Mouse (Mus musculus) spleen, adult 2 months (tissue): ENCODE results near the gene Zfp213. TPM values are rescaled to one million over a fixed set of nuclear protein-coding genes. Genes with fewer than 3 reads are reported as not detected.
A peak's percentile ranks its signal among the peaks of the same experiment; 100 is the strongest.

Experiments
- DNase-seq, 2 experiments: peaks; one replicate each; pipeline versions ENCODE4 v3.0.0 to v3.0.0-alpha.2; 2012 to 2021; ENCODE audit warnings: low spot score in 2 of 2, low read depth in 1 of 2
- H3K27ac ChIP-seq: fragments of 200-500 bp; 2 replicates; pipeline ENCODE4 v1.5.1; 2012; ENCODE audit warnings: low read length, inconsistent platforms; ENCODE audit not compliant: insufficient read depth
- H3K27me3 ChIP-seq: fragments of 200-500 bp; 2 replicates; pipeline ENCODE4 v1.6.1; 2012; ENCODE audit warnings: mild to moderate bottlenecking, moderate library complexity, low read length, inconsistent platforms; ENCODE audit not compliant: control insufficient read depth, insufficient read depth
- H3K36me3 ChIP-seq: fragments of 200-500 bp; 2 replicates; pipeline ENCODE4 v1.6.1; 2012; ENCODE audit warnings: mild to moderate bottlenecking, low read length, inconsistent platforms; ENCODE audit not compliant: control insufficient read depth, insufficient read depth
- H3K4me1 ChIP-seq: fragments of 200-500 bp; 2 replicates; pipeline ENCODE4 v1.6.1; 2011; ENCODE audit warnings: inconsistent platforms; ENCODE audit not compliant: control insufficient read depth, insufficient read depth, insufficient read length
- H3K4me3 ChIP-seq: fragments of 200-500 bp; 2 replicates; pipeline ENCODE4 v1.5.1; 2011; ENCODE audit warnings: mild to moderate bottlenecking, inconsistent platforms; ENCODE audit not compliant: insufficient read depth, insufficient read length; ENCODE audit errors: extremely low read depth
- CTCF ChIP-seq: fragments of 200-500 bp; IDR thresholded peaks from 2 replicates; pipeline ENCODE4 v1.5.1; 2011; ENCODE audit warnings: mild to moderate bottlenecking, inconsistent platforms; ENCODE audit not compliant: insufficient read depth, insufficient read length, insufficient replicate concordance; ENCODE audit errors: extremely low read depth
- POLR2A ChIP-seq: fragments of 200-500 bp; IDR thresholded peaks from 2 replicates; pipeline ENCODE4 v1.6.1; 2011; ENCODE audit warnings: low read depth, low read length, inconsistent platforms
- whole genome bisulfite sequencing: fragments of 180-500 bp; shearing (Covaris S2); methylation state at CpG from one replicate; pipeline ENCODE4 v1.1.7; 2018; 5-methylcytosine and 5-hydroxymethylcytosine counted together
- polyA plus RNA-seq: library from polyadenylated mRNA; depleted of rRNA; stranded (reverse); fragments of >200 nt; gene quantifications from 2 replicates; pipeline ENCODE4 v1.2.3, GENCODE M21; 2012

The Zfp213 gene
- polyA plus RNA-seq, 1 experiment: 11.8 TPM

DNA sequence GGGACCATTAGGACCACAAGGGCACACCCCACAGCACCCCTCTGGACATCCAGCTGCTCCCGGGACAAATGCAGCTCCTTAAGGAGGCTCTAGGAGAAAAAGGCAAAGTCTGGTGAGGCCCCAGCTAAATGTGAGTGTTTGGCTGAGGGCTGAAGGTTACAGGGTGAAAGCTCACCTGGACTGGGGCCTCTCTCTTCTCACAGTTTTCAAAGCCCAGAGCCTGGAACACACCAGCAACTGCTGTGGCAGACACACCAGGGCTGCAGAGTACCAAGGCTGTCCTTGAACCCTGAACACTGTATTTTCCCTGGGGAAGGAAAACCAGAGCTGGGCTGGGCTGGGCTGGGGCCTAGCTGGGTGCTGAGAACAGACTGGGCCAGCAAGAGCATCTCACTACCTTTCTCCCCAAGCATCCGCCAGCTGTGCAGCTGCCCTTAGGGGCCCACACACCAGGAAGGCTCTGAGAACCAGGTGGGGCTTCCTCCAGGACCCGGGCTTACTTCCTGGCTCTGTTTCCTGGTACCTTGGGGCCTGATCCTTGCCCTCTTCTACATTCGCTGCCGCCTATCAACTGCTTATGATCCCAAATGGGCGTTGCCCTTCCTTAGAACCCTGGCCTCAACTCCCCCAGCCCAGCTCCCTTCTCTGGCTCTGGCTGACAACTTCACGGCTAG, 8.7 kb downstream of the Zfp213 start:
- Histone ChIP-seq H3K4me1 (no peaks in the 10 kb centered on the region; the same call in 1 of the 2 replicates), H3K4me3 (no peak overlapping the region), H3K27me3 (no peaks in the 10 kb centered on the region), H3K27ac (no peak overlapping the region), H3K36me3 (peaks cover 21% of the 10 kb centered on the region)
- no peak for TF ChIP-seq CTCF
- no peak for DNase-seq
- WGBS: 86% methylated on average over 7 of the region's 7 CpGs

DNA sequence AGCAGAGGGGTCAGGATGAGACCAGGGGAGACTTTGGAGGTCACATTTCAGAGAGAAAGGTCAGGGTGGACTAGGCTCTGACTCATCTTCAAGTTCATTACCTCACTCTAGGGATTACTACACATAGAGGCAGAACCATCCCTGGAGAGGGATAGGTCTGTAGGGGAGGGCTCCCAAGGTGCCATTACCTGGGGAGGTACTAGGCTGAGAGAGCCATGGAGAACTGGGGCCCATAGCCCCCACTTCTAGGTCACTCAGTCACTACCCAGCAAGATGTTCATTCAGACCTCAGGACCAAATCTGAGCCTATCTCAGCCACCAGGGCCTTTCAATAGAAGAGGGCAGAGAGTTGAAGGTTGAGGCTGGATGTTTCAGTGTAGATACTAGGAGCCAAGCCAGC, 9.7 kb downstream of the Zfp213 start:
- Histone ChIP-seq H3K4me1 (no peaks in the 10 kb centered on the region; the same call in 1 of the 2 replicates), H3K27me3 (no peaks in the 10 kb centered on the region), H3K4me3 (no peak overlapping the region), H3K36me3 (peaks cover 19% of the 10 kb centered on the region), H3K27ac (no peak overlapping the region)
- DNase-seq: no peak
- TF ChIP-seq POLR2A: no peak
- no peak for TF ChIP-seq CTCF

DNA sequence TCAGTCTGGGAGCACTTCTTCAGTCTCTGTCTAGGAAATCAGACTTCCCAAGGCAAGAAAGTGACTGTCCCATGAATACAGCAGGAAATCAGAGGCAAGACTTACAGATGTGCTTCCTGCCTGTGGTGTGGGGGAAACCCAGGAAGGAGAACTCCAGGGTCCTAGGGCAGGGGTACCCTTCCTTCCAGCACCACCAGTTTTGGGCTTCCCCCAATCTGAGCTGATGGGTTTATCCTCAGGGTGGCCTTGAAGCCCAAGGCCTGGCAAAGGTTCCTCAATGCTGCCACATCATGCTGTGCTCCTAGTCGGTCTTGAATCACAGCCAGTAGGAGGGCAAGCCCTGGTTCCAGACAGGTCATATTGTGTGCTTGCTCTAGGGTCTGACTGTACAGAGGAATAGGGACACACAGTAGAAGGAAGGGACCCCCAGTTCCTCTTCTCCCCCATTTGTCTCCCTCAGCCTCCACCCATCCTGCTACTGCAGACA, 10.4 kb downstream of the Zfp213 start:
- peaks cover 14% of the 10 kb centered on the region for H3K36me3 ChIP-seq
- H3K4me3 ChIP-seq: no peak overlapping the region
- WGBS: 79% methylated on average over 1 of the region's 1 CpGs
- no peaks in the 10 kb centered on the region; the same call in 1 of the 2 replicates for H3K4me1 ChIP-seq
- DNase-seq: no peak
- TF ChIP-seq POLR2A (no peak), CTCF (no peak)
- H3K27ac ChIP-seq: no peak overlapping the region
- H3K27me3 ChIP-seq: no peaks in the 10 kb centered on the region

DNA sequence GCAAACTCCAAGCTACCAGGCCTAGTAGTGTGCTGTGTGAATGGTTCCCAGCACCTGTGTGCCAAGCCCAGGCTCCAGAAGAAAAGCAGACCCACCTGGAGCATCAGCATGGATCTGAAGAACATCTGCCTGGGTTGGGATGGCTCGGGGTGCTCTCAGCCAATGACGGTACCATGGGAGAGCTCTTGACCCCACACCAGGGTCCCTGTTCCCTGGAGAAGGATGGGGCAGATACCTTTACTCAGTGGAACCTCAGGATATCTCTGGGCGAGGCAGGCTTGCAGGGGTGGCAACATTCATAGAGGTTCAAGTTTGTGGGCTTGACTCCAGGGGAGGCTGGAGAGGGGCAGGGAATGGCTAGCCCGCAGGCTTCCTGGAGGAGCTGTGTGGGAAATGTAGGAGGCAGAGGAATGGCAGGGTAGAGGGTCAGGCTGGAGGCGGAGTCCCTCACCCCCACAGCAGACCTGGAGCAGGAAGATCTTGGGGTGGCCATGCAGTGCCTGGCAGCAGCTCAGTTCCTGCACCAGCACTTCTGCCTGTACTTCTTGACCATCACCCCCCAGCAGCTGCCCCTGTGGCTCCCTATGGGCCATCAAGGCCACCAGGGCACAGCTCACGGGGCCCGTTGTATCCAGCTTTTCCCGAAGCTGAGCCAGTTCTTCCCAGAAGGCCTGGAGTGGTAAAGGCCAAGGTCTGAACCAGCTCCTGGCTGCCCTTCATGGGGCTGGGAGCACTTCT, 11.0 kb downstream of the Zfp213 start:
- DNase-seq: no peak
- Histone ChIP-seq H3K36me3 (peaks cover 12% of the 10 kb centered on the region), H3K27me3 (no peaks in the 10 kb centered on the region), H3K27ac (no peak overlapping the region), H3K4me3 (no peak overlapping the region), H3K4me1 (no peaks in the 10 kb centered on the region; the same call in 1 of the 2 replicates)
- 94% methylated on average over 8 of the region's 8 CpGs for WGBS
- TF ChIP-seq POLR2A (no peak), CTCF (no peak)

DNA sequence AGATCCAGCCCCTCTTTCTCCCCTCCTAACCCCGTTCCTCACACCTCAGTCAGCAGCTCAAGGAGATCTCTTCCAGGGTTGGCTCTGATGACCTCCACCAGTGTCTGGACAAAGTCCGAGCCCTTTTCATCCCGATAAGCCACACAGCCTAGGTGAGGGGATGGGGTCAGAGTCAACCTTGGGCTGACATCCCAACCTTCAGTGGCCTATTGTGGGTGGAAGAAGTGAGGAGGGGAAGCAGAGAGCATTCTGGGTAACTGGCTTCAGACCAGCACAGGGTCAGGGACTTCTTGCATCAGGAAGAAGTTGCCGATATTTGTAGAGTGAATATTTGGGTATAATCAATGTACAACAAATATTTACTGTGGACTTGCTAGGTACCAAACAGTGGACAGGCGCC, 12.1 kb downstream of the Zfp213 start:
- H3K27ac ChIP-seq: no peak overlapping the region

DNA sequence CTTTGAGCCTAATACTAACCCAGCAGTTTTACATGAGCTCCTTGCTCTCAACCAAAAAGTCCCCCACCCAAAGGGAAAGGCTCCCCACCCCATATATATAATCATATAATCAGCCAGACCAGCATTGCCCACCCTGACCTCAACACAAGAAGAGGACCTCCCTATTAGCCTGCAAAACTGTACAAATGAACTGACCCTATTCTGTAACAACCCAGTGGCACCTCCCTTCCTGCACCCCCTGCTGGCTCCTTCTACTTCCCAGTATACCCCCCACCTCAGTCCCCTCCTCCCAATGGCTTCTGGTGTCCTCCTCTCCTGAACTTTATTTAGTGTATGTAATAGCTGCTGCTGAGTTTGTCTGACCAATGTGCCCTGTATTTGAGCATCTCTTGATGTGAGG, 12.6 kb downstream of the Zfp213 start:
- TF ChIP-seq POLR2A: no peak
- TF ChIP-seq CTCF: no peak
- H3K4me3 ChIP-seq: no peak overlapping the region
- no peak overlapping the region for H3K27ac ChIP-seq
- peaks cover 1% of the 10 kb centered on the region; the same call in 1 of the 2 replicates for H3K36me3 ChIP-seq
- H3K27me3 ChIP-seq: no peaks in the 10 kb centered on the region
- no peak for DNase-seq
- no peaks in the 10 kb centered on the region for H3K4me1 ChIP-seq

More for the DNA sequence above, 12.1 kb downstream of the Zfp213 start:
- 75% methylated on average over 5 of the region's 5 CpGs for WGBS
- no peaks in the 10 kb centered on the region for H3K4me1 ChIP-seq
- peaks cover 2% of the 10 kb centered on the region; the same call in 1 of the 2 replicates for H3K36me3 ChIP-seq
- DNase-seq: no peak
- H3K27me3 ChIP-seq: no peaks in the 10 kb centered on the region
- no peak overlapping the region for H3K4me3 ChIP-seq
- no peak for TF ChIP-seq CTCF
- no peak for TF ChIP-seq POLR2A

DNA sequence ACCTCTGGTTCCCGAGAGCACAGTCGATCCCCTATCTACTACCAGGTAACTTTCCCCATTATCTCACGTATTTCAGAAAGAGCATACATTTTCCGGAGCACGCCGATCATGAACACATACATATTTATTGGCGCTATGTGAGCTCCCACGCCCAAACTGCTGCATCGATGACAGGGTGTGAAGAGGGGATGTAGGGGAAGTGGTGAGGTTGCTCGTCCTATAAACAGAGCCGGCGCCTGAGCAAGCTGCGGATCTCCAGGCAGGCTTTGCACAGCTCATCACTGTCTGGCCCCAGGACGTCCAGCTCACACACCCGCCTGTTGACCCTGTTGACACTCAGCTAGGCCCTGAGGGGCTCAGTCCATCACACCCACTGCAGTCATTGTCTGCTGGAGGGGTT, 13.2 kb downstream of the Zfp213 start:
- TF ChIP-seq POLR2A (no peak), CTCF (no peak)
- Histone ChIP-seq H3K27ac (peak overlapping the region; percentile 73), H3K4me1 (no peaks in the 10 kb centered on the region), H3K4me3 (peak overlapping the region; percentile 62), H3K27me3 (no peaks in the 10 kb centered on the region), H3K36me3 (peaks cover 1% of the 10 kb centered on the region; the same call in 1 of the 2 replicates)
- WGBS: 1% methylated on average over 15 of the region's 15 CpGs
- no peak for DNase-seq
